Mouse (Mus musculus): ENCODE results near the gene Zfp248.

- TF ChIP-seq POLR2A (IDR thresholded peaks at IDR 0.05; ENCODE audit: low read depth, low read length), result no peak
- TF ChIP-seq CTCF (IDR thresholded peaks at IDR 0.05; ENCODE audit: extremely low read depth, insufficient read length, insufficient replicate concordance, low read depth, low read length), result no peak
These were observed 43.7 kb upstream of the Zfp248 start for GRCm38 (mm10) chr6:118499010-118499409.

Measured in small intestine, adult 2 months (tissue).